Mouse (Mus musculus): ENCODE measurements at regions not wholly inside any gene's neighbourhood (a gene's known extent, or its start where the extent isn't known, plus 50 kb on each side); places are given as distances from the start of the nearest gene placed in this dataset.

GRCm38 (mm10) chr3:148278978-148279377 lies 711.4 kb downstream of the Adgrl2 start:
- no peak overlapping the region for H3K27ac ChIP-seq (replicated peaks)
- 37% methylated on average over 3 of the region's 3 CpGs for whole genome bisulfite sequencing
- no peak for ATAC-seq (ENCODE audit: low FRiP score, low read depth)
- no peaks in the 10 kb centered on the region for H3K4me1 ChIP-seq
- no peak overlapping the region for H3K9ac ChIP-seq (replicated peaks)
- H3K4me2 ChIP-seq (replicated peaks) = no peak overlapping the region
- no peak overlapping the region for H3K4me3 ChIP-seq
- H3K27me3 ChIP-seq = no peaks in the 10 kb centered on the region
- no peaks in the 10 kb centered on the region for H3K9me3 ChIP-seq
- H3K36me3 ChIP-seq = no peaks in the 10 kb centered on the region

- ATAC-seq (ENCODE audit: low FRiP score, low read depth) = no peak
- H3K27me3 ChIP-seq = no peaks in the 10 kb centered on the region
- no peak overlapping the region for H3K4me2 ChIP-seq (replicated peaks)
- no peak overlapping the region for H3K9ac ChIP-seq (replicated peaks)
- no peaks in the 10 kb centered on the region for H3K4me1 ChIP-seq
- H3K9me3 ChIP-seq = no peaks in the 10 kb centered on the region
- H3K27ac ChIP-seq (replicated peaks) = no peak overlapping the region
- no peak overlapping the region for H3K4me3 ChIP-seq
- 84% methylated on average over 4 of the region's 4 CpGs for WGBS
- H3K36me3 ChIP-seq = no peaks in the 10 kb centered on the region
These were observed 718.1 kb downstream of the Adgrl2 start for GRCm38 (mm10) chr3:148272159-148272848.

GRCm38 (mm10) chr3:148268812-148269211 lies 721.5 kb downstream of the Adgrl2 start:
- 93% methylated on average over 4 of the region's 4 CpGs for WGBS
- Histone ChIP-seq H3K4me1 (no peaks in the 10 kb centered on the region), H3K27me3 (no peaks in the 10 kb centered on the region), H3K36me3 (no peaks in the 10 kb centered on the region), H3K9me3 (no peaks in the 10 kb centered on the region), H3K9ac (replicated peaks) (no peak overlapping the region), H3K27ac (replicated peaks) (no peak overlapping the region), H3K4me3 (no peak overlapping the region), H3K4me2 (replicated peaks) (no peak overlapping the region)
- ATAC-seq (ENCODE audit: low FRiP score, low read depth) = no peak

- H3K36me3 ChIP-seq = no peaks in the 10 kb centered on the region
- no peak overlapping the region for H3K27ac ChIP-seq (replicated peaks)
- H3K27me3 ChIP-seq = no peaks in the 10 kb centered on the region
- H3K9ac ChIP-seq (replicated peaks) = no peak overlapping the region
- H3K4me1 ChIP-seq = no peaks in the 10 kb centered on the region
- no peaks in the 10 kb centered on the region for H3K9me3 ChIP-seq
- no peak overlapping the region for H3K4me2 ChIP-seq (replicated peaks)
- 88% methylated on average over 1 of the region's 1 CpGs for WGBS
- no peak overlapping the region for H3K4me3 ChIP-seq
- ATAC-seq (ENCODE audit: low FRiP score, low read depth) = no peak
These were observed 731.1 kb downstream of the Adgrl2 start for GRCm38 (mm10) chr3:148259211-148259610.

GRCm38 (mm10) chr3:148248617-148249016 lies 741.7 kb downstream of the Adgrl2 start:
- 76% methylated on average over 1 of the region's 1 CpGs for WGBS
- no peaks in the 10 kb centered on the region for H3K9me3 ChIP-seq
- H3K9ac ChIP-seq (replicated peaks) = no peak overlapping the region
- ATAC-seq (ENCODE audit: low FRiP score, low read depth) = no peak
- no peak overlapping the region for H3K27ac ChIP-seq (replicated peaks)
- H3K27me3 ChIP-seq = no peaks in the 10 kb centered on the region
- no peak overlapping the region for H3K4me3 ChIP-seq
- no peak overlapping the region for H3K4me2 ChIP-seq (replicated peaks)
- H3K4me1 ChIP-seq = no peaks in the 10 kb centered on the region
- no peaks in the 10 kb centered on the region for H3K36me3 ChIP-seq

- Histone ChIP-seq H3K36me3 (no peaks in the 10 kb centered on the region), H3K27me3 (no peaks in the 10 kb centered on the region), H3K9me3 (no peaks in the 10 kb centered on the region), H3K27ac (replicated peaks) (no peak overlapping the region), H3K9ac (replicated peaks) (no peak overlapping the region), H3K4me1 (no peaks in the 10 kb centered on the region), H3K4me2 (replicated peaks) (no peak overlapping the region), H3K4me3 (no peak overlapping the region)
- no peak for ATAC-seq (ENCODE audit: low FRiP score, low read depth)
These were observed 743.6 kb downstream of the Adgrl2 start for GRCm38 (mm10) chr3:148246786-148247185.

- no peak for ATAC-seq (ENCODE audit: low FRiP score, low read depth)
- H3K9me3 ChIP-seq = no peaks in the 10 kb centered on the region
- no peaks in the 10 kb centered on the region for H3K27me3 ChIP-seq
- no peak overlapping the region for H3K27ac ChIP-seq (replicated peaks)
- no peak overlapping the region for H3K9ac ChIP-seq (replicated peaks)
- H3K36me3 ChIP-seq = no peaks in the 10 kb centered on the region
- no peak overlapping the region for H3K4me3 ChIP-seq
- H3K4me1 ChIP-seq = no peaks in the 10 kb centered on the region
- no peak overlapping the region for H3K4me2 ChIP-seq (replicated peaks)
These were observed 752.3 kb downstream of the Adgrl2 start for GRCm38 (mm10) chr3:148238093-148238492.

GRCm38 (mm10) chr3:148237555-148237954 lies 752.8 kb downstream of the Adgrl2 start:
- H3K9me3 ChIP-seq = no peaks in the 10 kb centered on the region
- no peak overlapping the region for H3K27ac ChIP-seq (replicated peaks)
- no peak for ATAC-seq (ENCODE audit: low FRiP score, low read depth)
- H3K4me2 ChIP-seq (replicated peaks) = no peak overlapping the region
- H3K4me1 ChIP-seq = no peaks in the 10 kb centered on the region
- no peak overlapping the region for H3K9ac ChIP-seq (replicated peaks)
- H3K36me3 ChIP-seq = no peaks in the 10 kb centered on the region
- 76% methylated on average over 6 of the region's 6 CpGs for WGBS
- no peaks in the 10 kb centered on the region for H3K27me3 ChIP-seq
- no peak overlapping the region for H3K4me3 ChIP-seq

- no peak overlapping the region for H3K4me2 ChIP-seq (replicated peaks)
- H3K9ac ChIP-seq (replicated peaks) = no peak overlapping the region
- H3K4me3 ChIP-seq = no peak overlapping the region
- ATAC-seq (ENCODE audit: low FRiP score, low read depth) = no peak
- no peaks in the 10 kb centered on the region for H3K27me3 ChIP-seq
- H3K36me3 ChIP-seq = no peaks in the 10 kb centered on the region
- no peaks in the 10 kb centered on the region for H3K4me1 ChIP-seq
- H3K9me3 ChIP-seq = no peaks in the 10 kb centered on the region
- no peak overlapping the region for H3K27ac ChIP-seq (replicated peaks)
- WGBS = 88% methylated on average over 2 of the region's 2 CpGs
These were observed 756.7 kb downstream of the Adgrl2 start for GRCm38 (mm10) chr3:148233616-148234015.

- H3K27me3 ChIP-seq = no peaks in the 10 kb centered on the region
- no peak overlapping the region for H3K4me2 ChIP-seq (replicated peaks)
- H3K27ac ChIP-seq (replicated peaks) = no peak overlapping the region
- no peak for ATAC-seq (ENCODE audit: low FRiP score, low read depth)
- no peaks in the 10 kb centered on the region for H3K9me3 ChIP-seq
- no peaks in the 10 kb centered on the region for H3K36me3 ChIP-seq
- H3K4me3 ChIP-seq = no peak overlapping the region
- no peak overlapping the region for H3K9ac ChIP-seq (replicated peaks)
- WGBS = 85% methylated on average over 3 of the region's 3 CpGs
- H3K4me1 ChIP-seq = no peaks in the 10 kb centered on the region
These were observed 761.2 kb downstream of the Adgrl2 start for GRCm38 (mm10) chr3:148229192-148229591.

GRCm38 (mm10) chr3:148228002-148228707 lies 762.2 kb downstream of the Adgrl2 start:
- H3K27me3 ChIP-seq = no peaks in the 10 kb centered on the region
- H3K36me3 ChIP-seq = no peaks in the 10 kb centered on the region
- WGBS = 77% methylated on average over 9 of the region's 9 CpGs
- H3K4me2 ChIP-seq (replicated peaks) = no peak overlapping the region
- ATAC-seq (ENCODE audit: low FRiP score, low read depth) = no peak
- H3K4me3 ChIP-seq = no peak overlapping the region
- H3K9me3 ChIP-seq = no peaks in the 10 kb centered on the region
- H3K4me1 ChIP-seq = no peaks in the 10 kb centered on the region
- no peak overlapping the region for H3K9ac ChIP-seq (replicated peaks)
- H3K27ac ChIP-seq (replicated peaks) = no peak overlapping the region

- no peaks in the 10 kb centered on the region for H3K36me3 ChIP-seq
- no peak overlapping the region for H3K4me3 ChIP-seq
- H3K27me3 ChIP-seq = no peaks in the 10 kb centered on the region
- no peaks in the 10 kb centered on the region for H3K9me3 ChIP-seq
- WGBS = 88% methylated on average over 5 of the region's 5 CpGs
- no peak overlapping the region for H3K27ac ChIP-seq (replicated peaks)
- H3K4me1 ChIP-seq = no peaks in the 10 kb centered on the region
- no peak overlapping the region for H3K4me2 ChIP-seq (replicated peaks)
- no peak overlapping the region for H3K9ac ChIP-seq (replicated peaks)
- no peak for ATAC-seq (ENCODE audit: low FRiP score, low read depth)
These were observed 769.5 kb downstream of the Adgrl2 start for GRCm38 (mm10) chr3:148220826-148221225.
